Mouse (Mus musculus): ENCODE data around the gene Zpbp2. TPM values are rescaled to one million over a fixed set of nuclear protein-coding genes. Genes with fewer than 3 reads are reported as not detected.

Gene Zpbp2
- polyA plus RNA-seq, 1 experiment = 0.20 TPM

- Histone ChIP-seq H3K4me1 (ENCODE audit: control insufficient read depth, insufficient read depth, low read length) (no peaks in the 10 kb centered on the region), H3K4me3 (replicated peaks; ENCODE audit: insufficient read depth, low read depth, low read length) (no peak overlapping the region), H3K27me3 (ENCODE audit: control insufficient read depth, insufficient read depth, low read length) (no peaks in the 10 kb centered on the region), H3K27ac (ENCODE audit: insufficient read depth, low read length) (no peak overlapping the region)
- DNase-seq = no peak
- WGBS = 55% methylated on average over 7 of the region's 7 CpGs
- TF ChIP-seq CTCF (IDR thresholded peaks at IDR 0.05; ENCODE audit: borderline replicate concordance, insufficient read depth, low read depth, low read length) (no peak), POLR2A (IDR thresholded peaks at IDR 0.05; ENCODE audit: borderline replicate concordance, insufficient read depth, low read length) (no peak)
Measured at GRCm38 (mm10) chr11:98560942-98561341, 10.0 kb downstream of the Zpbp2 start.

- no peaks in the 10 kb centered on the region for H3K27me3 ChIP-seq (ENCODE audit: control insufficient read depth, insufficient read depth, low read length)
- DNase-seq = no peak
- 89% methylated on average over 3 of the region's 3 CpGs for WGBS
- no peak for TF ChIP-seq CTCF (IDR thresholded peaks at IDR 0.05; ENCODE audit: borderline replicate concordance, insufficient read depth, low read depth, low read length)
- no peak overlapping the region for H3K4me3 ChIP-seq (replicated peaks; ENCODE audit: insufficient read depth, low read depth, low read length)
- H3K4me1 ChIP-seq (ENCODE audit: control insufficient read depth, insufficient read depth, low read length) = no peaks in the 10 kb centered on the region
- no peak overlapping the region for H3K27ac ChIP-seq (ENCODE audit: insufficient read depth, low read length)
Measured at GRCm38 (mm10) chr11:98563025-98563424, 12.1 kb downstream of the Zpbp2 start.

GRCm38 (mm10) chr11:98563921-98564414, 13.1 kb downstream of the Zpbp2 start:
- no peaks in the 10 kb centered on the region for H3K27me3 ChIP-seq (ENCODE audit: control insufficient read depth, insufficient read depth, low read length)
- no peak overlapping the region for H3K4me3 ChIP-seq (replicated peaks; ENCODE audit: insufficient read depth, low read depth, low read length)
- WGBS = 73% methylated on average over 13 of the region's 13 CpGs
- TF ChIP-seq POLR2A (IDR thresholded peaks at IDR 0.05; ENCODE audit: borderline replicate concordance, insufficient read depth, low read length) (no peak), CTCF (IDR thresholded peaks at IDR 0.05; ENCODE audit: borderline replicate concordance, insufficient read depth, low read depth, low read length) (no peak)
- no peak overlapping the region for H3K27ac ChIP-seq (ENCODE audit: insufficient read depth, low read length)
- no peaks in the 10 kb centered on the region for H3K4me1 ChIP-seq (ENCODE audit: control insufficient read depth, insufficient read depth, low read length)
- no peak for DNase-seq

GRCm38 (mm10) chr11:98568326-98568725, 17.4 kb downstream of the Zpbp2 start:
- DNase-seq = no peak
- H3K27ac ChIP-seq (ENCODE audit: insufficient read depth, low read length) = no peak overlapping the region
- H3K4me3 ChIP-seq (replicated peaks; ENCODE audit: insufficient read depth, low read depth, low read length) = no peak overlapping the region
- no peak for TF ChIP-seq CTCF (IDR thresholded peaks at IDR 0.05; ENCODE audit: borderline replicate concordance, insufficient read depth, low read depth, low read length)
- no peak for TF ChIP-seq POLR2A (IDR thresholded peaks at IDR 0.05; ENCODE audit: borderline replicate concordance, insufficient read depth, low read length)
- 85% methylated on average over 8 of the region's 8 CpGs for WGBS
- H3K27me3 ChIP-seq (ENCODE audit: control insufficient read depth, insufficient read depth, low read length) = no peaks in the 10 kb centered on the region
- no peaks in the 10 kb centered on the region for H3K4me1 ChIP-seq (ENCODE audit: control insufficient read depth, insufficient read depth, low read length)

- H3K27me3 ChIP-seq (ENCODE audit: control insufficient read depth, insufficient read depth, low read length) = no peaks in the 10 kb centered on the region; the same call in 1 of the 2 replicates
- H3K27ac ChIP-seq (ENCODE audit: insufficient read depth, low read length) = no peak overlapping the region
- no peak for TF ChIP-seq CTCF (IDR thresholded peaks at IDR 0.05; ENCODE audit: borderline replicate concordance, insufficient read depth, low read depth, low read length)
- no peak for TF ChIP-seq POLR2A (IDR thresholded peaks at IDR 0.05; ENCODE audit: borderline replicate concordance, insufficient read depth, low read length)
- H3K4me3 ChIP-seq (replicated peaks; ENCODE audit: insufficient read depth, low read depth, low read length) = no peak overlapping the region
- no peak for DNase-seq
- H3K4me1 ChIP-seq (ENCODE audit: control insufficient read depth, insufficient read depth, low read length) = no peaks in the 10 kb centered on the region
- 77% methylated on average over 6 of the region's 6 CpGs for WGBS
Measured at GRCm38 (mm10) chr11:98569461-98569860, 18.6 kb downstream of the Zpbp2 start.

GRCm38 (mm10) chr11:98577776-98578175, 26.9 kb downstream of the Zpbp2 start:
- 21% methylated on average over 5 of the region's 5 CpGs for WGBS
- peak in 1 of 2 experiments; percentile 15 for DNase-seq
- Histone ChIP-seq H3K27ac (ENCODE audit: insufficient read depth, low read length) (no peak overlapping the region), H3K4me1 (ENCODE audit: control insufficient read depth, insufficient read depth, low read length) (no peaks in the 10 kb centered on the region), H3K4me3 (replicated peaks; ENCODE audit: insufficient read depth, low read depth, low read length) (no peak overlapping the region), H3K27me3 (ENCODE audit: control insufficient read depth, insufficient read depth, low read length) (no peaks in the 10 kb centered on the region; the same call in 1 of the 2 replicates)
- TF ChIP-seq CTCF (IDR thresholded peaks at IDR 0.05; ENCODE audit: borderline replicate concordance, insufficient read depth, low read depth, low read length) (no peak), POLR2A (IDR thresholded peaks at IDR 0.05; ENCODE audit: borderline replicate concordance, insufficient read depth, low read length) (no peak)

GRCm38 (mm10) chr11:98580301-98581121, 29.6 kb downstream of the Zpbp2 start:
- Histone ChIP-seq H3K4me1 (ENCODE audit: control insufficient read depth, insufficient read depth, low read length) (peaks cover 8% of the 10 kb centered on the region), H3K4me3 (replicated peaks; ENCODE audit: insufficient read depth, low read depth, low read length) (no peak overlapping the region), H3K27ac (ENCODE audit: insufficient read depth, low read length) (no peak overlapping the region), H3K27me3 (ENCODE audit: control insufficient read depth, insufficient read depth, low read length) (no peaks in the 10 kb centered on the region)
- no peak for DNase-seq
- TF ChIP-seq CTCF (IDR thresholded peaks at IDR 0.05; ENCODE audit: borderline replicate concordance, insufficient read depth, low read depth, low read length) (no peak), POLR2A (IDR thresholded peaks at IDR 0.05; ENCODE audit: borderline replicate concordance, insufficient read depth, low read length) (no peak)
- WGBS = 73% methylated on average over 16 of the region's 16 CpGs
